Mouse (Mus musculus) megakaryocyte, adult 5-6 weeks (primary cell): Measurements from ENCODE around the gene Rnf123. TPM values are rescaled to one million over a fixed set of nuclear protein-coding genes. Genes with fewer than 3 reads are reported as not detected.
A peak's percentile ranks its signal among the peaks of the same experiment; 100 is the strongest.

Source experiments
- ATAC-seq: 2 replicates; pipeline ENCODE4 v1.8.0; 2016; ENCODE audit warnings: mild to moderate bottlenecking, inconsistent platforms; ENCODE audit not compliant: poor library complexity, severe bottlenecking
- total RNA-seq, 2 experiments: library from RNA; stranded (forward) in 1 of 2; stranded (reverse) in 1 of 2; fragments of 153-499, 151-499 nt in 1 of 2; fragments of 221-1000, 200-1000 nt in 1 of 2; gene quantifications; 2 replicates each; pipeline versions ENCODE4 v1.2.3 to v1.2.4; 2015 to 2017

Rnf123 gene
- total RNA-seq, 2 experiments from 2014 or later = 20.9 to 27.8 TPM

GRCm38 (mm10) chr9:108105549-108105863, 22.4 kb upstream of the Rnf123 start:
- no peak for ATAC-seq

GRCm38 (mm10) chr9:108104766-108105548, 21.8 kb upstream of the Rnf123 start:
- ATAC-seq = peak; percentile 78

GRCm38 (mm10) chr9:108099619-108100018, 16.5 kb upstream of the Rnf123 start:
- ATAC-seq = no peak

- ATAC-seq = no peak
These were observed 13.0 kb upstream of the Rnf123 start for GRCm38 (mm10) chr9:108095949-108096712.

- peak; percentile 60 for ATAC-seq
These were observed 12.4 kb upstream of the Rnf123 start for GRCm38 (mm10) chr9:108095518-108095917.

GRCm38 (mm10) chr9:108094998-108095411, 11.9 kb upstream of the Rnf123 start:
- ATAC-seq = peak; percentile 18

- ATAC-seq = peak; percentile 93
These were observed 11.2 kb upstream of the Rnf123 start, which contains the start of gene Apeh for GRCm38 (mm10) chr9:108094184-108094941. Gene Apeh (minus strand): TSS chr9:108094606.

- ATAC-seq = no peak
These were observed 10.4 kb upstream of the Rnf123 start for GRCm38 (mm10) chr9:108093586-108093985.

- ATAC-seq = no peak
These were observed 7.5 kb upstream of the Rnf123 start for GRCm38 (mm10) chr9:108090611-108091120.

- ATAC-seq = no peak
These were observed 2.1 kb upstream of the Rnf123 start for GRCm38 (mm10) chr9:108085261-108085660.

- no peak for ATAC-seq
These were observed 415 bp upstream of the Rnf123 start for GRCm38 (mm10) chr9:108083561-108083960.

- ATAC-seq = no peak
These were observed 597 bp downstream of the Rnf123 start for GRCm38 (mm10) chr9:108082549-108082948.

- ATAC-seq = no peak
These were observed 3.0 kb downstream of the Rnf123 start, which contains the start of gene Mst1 for GRCm38 (mm10) chr9:108080168-108080567. Gene Mst1 (plus strand): TSS chr9:108080436.

- no peak for ATAC-seq
These were observed 9.8 kb downstream of the Rnf123 start for GRCm38 (mm10) chr9:108073141-108073930.

GRCm38 (mm10) chr9:108072481-108072924, 10.6 kb downstream of the Rnf123 start:
- no peak for ATAC-seq

GRCm38 (mm10) chr9:108071801-108072200, 11.3 kb downstream of the Rnf123 start:
- no peak for ATAC-seq

- no peak for ATAC-seq
These were observed 13.6 kb downstream of the Rnf123 start for GRCm38 (mm10) chr9:108069529-108069928.

- no peak for ATAC-seq
These were observed 14.1 kb downstream of the Rnf123 start for GRCm38 (mm10) chr9:108069007-108069406.

- peak; percentile 88 for ATAC-seq
These were observed 15.2 kb downstream of the Rnf123 start for GRCm38 (mm10) chr9:108067900-108068299.

- no peak for ATAC-seq
These were observed 15.9 kb downstream of the Rnf123 start for GRCm38 (mm10) chr9:108067199-108067598.
